Mouse (Mus musculus) urinary bladder, postnatal 36 days (tissue): ENCODE measurements at regions not wholly inside any gene's neighbourhood (a gene's known extent, or its start where the extent isn't known, plus 50 kb on each side); places are given as distances from the start of the nearest gene placed in this dataset.
A peak's percentile ranks its signal among the peaks of the same experiment; 100 is the strongest.

Experiments used
- DNase-seq, 2 experiments: peaks; one replicate each; pipeline ENCODE4 v3.0.0; 2022; ENCODE audit warnings: low spot score in 2 of 2, mixed read lengths in 1 of 2

DNA sequence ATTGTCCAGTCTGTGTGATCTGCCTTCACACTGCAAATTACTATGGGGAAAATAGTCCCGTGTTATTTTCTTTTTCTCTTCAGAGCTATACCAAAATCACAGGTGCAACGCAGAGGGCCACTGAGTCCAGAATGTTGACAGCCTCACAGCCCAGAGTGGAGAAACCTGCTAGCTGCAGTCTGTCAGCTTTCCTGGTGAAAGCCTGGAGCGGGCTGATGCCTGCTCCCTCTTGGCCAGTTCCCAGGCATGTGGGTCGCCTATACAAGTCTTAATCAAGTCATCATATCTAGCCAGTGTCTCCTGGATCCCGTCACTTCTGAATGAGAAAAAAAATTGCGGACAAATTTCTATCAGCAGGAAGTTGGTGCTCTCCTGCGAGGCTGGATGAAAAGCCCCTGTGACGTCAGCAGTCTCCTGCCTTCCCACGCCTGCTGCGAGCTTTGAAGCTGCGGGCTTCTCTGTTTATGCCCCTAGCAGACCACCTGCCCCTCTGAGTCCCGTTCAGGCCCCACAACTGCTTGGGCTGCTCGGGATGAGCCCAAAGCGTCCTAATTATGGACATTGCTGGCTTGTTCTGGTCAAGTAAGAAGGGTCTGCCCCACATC lies 227.1 kb upstream of the Hes1 start:
- DNase-seq = no peak

- DNase-seq = no peak
These were observed 226.3 kb upstream of the Hes1 start for GRCm38 (mm10) chr16:29837874-29838273.

GRCm38 (mm10) chr16:29838981-29839661 lies 225.1 kb upstream of the Hes1 start:
- peak in 1 of 2 experiments; percentile 48 for DNase-seq

DNA sequence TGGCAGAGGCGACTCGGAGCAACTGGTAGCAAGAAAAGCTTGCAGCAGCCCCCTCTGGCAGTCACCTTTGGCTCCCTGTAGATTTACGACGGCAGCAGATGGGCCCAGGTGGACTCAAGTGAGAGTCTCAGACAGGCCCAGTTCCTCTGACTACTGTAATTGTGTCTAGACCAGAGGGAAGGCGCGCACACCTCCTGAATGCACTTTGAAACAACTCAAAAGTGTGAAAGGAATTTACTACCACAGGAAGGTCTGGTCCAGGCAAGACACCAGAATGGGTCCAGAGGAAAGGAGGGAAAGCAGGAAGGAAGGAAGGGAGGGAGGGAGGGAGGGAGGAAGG lies 224.6 kb upstream of the Hes1 start:
- DNase-seq = no peak

- DNase-seq = no peak
These were observed 223.8 kb upstream of the Hes1 start for GRCm38 (mm10) chr16:29840412-29840811.

GRCm38 (mm10) chr16:29841132-29841531 lies 223.1 kb upstream of the Hes1 start:
- no peak for DNase-seq

DNA sequence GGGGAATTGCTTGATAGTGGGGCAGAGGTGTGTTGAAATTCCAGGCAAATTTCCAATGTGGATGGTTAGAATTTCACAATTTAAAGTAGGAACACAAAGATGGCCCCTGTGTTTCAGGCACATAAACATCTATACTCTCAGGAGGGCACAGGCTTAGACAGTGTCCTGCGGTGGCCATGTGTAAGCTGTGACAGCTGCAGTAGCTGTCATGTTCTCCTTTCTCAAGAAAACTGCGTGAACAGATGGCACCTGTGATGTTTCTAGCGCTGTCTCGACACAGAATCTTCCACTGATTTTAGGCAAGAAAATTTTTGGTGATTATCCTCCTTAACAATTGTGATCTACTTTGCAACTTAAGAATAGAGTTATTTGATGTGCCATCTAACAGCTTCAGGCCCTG lies 222.1 kb upstream of the Hes1 start:
- DNase-seq = no peak

DNA sequence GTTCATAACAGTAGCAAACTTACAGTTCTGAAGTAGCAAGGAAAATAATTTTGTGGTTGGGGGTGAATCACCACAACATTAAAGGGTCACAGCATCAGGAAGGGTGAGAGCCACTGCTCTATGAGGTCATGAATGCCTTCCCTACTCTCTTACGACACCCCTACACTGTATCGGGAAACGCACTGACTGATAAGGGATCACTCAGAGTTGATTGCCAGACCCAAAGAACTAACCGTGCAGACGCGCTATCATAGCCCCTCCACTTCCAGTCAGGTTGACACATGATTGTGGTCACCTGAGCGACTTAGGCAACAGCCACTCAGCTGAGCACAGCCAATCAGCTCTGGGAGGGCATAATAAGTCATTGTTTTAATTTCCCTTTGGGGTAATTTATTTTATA lies 220.7 kb upstream of the Hes1 start:
- DNase-seq = no peak

GRCm38 (mm10) chr16:29844706-29845596 lies 219.2 kb upstream of the Hes1 start:
- no peak for DNase-seq

GRCm38 (mm10) chr16:29845597-29845986 lies 218.6 kb upstream of the Hes1 start:
- no peak for DNase-seq

GRCm38 (mm10) chr16:29847059-29847458 lies 217.1 kb upstream of the Hes1 start:
- no peak for DNase-seq

DNA sequence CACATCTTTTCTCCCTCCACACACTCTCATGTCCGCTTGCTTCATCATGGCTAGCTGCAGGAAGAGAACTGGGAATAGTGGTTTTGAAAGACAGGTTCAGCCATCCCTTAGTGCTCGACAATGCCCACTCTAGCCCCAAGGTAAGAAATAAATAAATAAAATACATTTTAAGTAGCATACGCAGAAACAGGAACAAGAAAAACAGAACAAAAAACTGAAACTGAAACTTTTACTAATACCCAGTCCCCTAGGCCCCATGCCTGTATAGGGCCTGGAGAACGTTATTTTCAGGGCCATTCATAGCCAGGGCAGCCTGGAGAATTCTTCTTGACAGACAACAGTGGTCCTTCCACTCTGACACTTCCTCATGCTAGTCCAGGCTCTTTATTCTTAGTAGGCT lies 216.4 kb upstream of the Hes1 start:
- no peak for DNase-seq

DNA sequence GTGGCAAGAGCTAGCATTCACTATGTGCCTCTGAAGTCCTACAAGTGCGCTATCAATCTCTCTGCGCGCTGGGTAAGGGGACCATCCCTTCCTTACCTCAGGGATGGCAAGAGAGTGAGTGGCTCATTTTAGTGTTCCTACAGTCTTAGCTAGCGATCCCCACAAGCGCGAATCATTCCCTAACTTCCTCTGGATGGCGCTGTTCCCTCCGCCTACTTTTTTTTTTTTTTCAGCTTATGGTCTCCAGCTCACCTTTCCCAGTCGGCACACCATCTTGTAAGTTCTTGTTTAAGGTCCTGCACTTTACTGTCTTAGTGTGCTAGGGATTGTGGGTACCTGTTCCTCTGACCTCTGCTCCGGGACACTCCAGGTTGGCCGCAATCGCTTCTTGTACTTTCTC lies 215.7 kb upstream of the Hes1 start:
- DNase-seq = no peak

- peak; percentile 18 to 34 for DNase-seq
These were observed 214.7 kb upstream of the Hes1 start for GRCm38 (mm10) chr16:29849511-29849910.

DNA sequence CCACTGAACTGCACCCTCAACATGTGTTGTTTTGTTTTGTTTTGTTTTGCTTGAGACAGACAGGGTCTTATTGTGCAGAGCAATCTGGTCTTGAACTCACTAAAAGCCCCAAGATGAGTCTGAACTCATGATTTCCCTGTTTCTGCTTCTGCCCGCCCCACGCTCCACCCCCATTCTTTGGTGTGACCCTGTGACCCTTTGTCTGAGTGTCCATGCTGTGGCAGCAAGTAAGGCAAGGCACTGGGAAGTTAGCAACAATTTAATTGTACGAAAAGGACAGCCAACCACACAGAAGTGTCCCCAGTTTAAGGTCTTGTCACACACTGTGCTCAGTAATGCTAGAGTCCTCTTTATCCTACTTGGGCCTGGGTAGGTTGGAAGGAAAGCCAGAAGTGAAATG lies 213.6 kb upstream of the Hes1 start:
- DNase-seq = peak in 1 of 2 experiments; percentile 26

- no peak for DNase-seq
These were observed 212.4 kb upstream of the Hes1 start for GRCm38 (mm10) chr16:29851827-29852226.

DNA sequence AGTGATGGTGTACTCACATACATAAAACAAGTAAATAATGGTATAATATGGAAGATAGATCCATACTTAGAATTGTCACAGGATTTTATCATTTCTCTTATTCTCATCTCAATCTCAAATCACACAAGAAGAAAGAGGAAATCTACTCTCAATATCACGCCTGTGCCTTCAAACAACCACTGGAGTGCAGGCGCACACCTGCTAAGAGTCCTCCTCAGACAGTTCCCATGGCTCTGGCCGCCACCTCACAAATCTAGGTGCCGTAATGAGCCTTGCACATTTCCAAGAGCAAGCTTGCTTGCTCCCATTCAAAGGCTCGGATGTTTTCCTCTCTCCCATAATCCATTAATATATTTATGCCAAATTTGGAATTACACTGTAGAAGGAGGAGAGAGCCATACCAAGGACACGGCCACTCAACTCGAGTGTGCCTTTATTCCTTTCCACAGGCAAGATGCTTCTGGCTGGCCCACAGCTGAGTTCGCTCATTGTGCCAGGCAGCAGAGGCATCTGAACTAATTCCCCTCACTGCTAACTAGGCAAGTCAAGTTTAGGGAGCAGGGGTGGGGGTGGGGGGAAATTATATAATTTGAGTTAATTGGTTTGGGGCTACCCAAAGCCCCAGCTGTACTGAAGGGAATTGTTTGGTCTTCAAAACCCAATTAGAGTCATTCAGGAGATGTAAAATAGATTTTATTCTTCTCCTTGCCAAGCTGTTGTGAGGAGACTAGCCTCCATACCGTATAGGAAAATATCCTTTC lies 209.2 kb upstream of the Hes1 start:
- no peak for DNase-seq

GRCm38 (mm10) chr16:29856545-29856944 lies 207.6 kb upstream of the Hes1 start:
- DNase-seq = no peak

- DNase-seq = no peak
These were observed 205.5 kb upstream of the Hes1 start for GRCm38 (mm10) chr16:29858645-29859044.

- DNase-seq = no peak
These were observed 203.9 kb upstream of the Hes1 start for GRCm38 (mm10) chr16:29860306-29860705.

GRCm38 (mm10) chr16:29861056-29861455 lies 203.1 kb upstream of the Hes1 start:
- no peak for DNase-seq

DNA sequence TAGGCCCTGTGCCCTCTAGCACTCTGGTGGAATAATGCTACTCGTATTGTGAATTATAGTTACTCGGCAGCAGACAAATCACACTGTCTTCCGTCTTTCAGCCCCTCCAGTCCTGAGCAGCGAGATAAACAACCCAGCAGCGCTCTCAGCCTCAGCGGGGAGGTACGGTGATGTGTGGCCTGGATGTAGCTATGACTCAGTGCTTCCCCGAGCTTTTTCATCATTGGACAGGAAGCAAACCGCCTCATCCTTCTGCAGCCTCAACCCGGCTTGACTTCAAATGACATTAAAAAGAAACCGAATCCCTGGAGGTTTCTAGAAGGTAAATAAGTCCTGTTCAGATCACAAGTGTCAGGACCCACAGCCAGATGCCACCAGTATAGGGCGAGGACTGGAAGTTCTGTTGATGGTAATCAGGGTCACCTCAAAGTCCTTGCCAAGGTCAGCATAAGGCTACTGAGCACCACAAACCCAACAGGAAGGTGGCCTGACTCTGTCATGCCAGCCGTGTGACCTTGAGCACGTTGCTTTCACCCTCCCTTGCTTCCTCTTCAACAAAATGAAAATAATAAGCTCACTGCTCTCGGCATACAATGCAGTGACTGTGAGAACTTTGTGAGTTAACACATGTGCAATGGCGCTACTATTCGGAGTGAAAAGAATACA lies 199.0 kb upstream of the Hes1 start:
- no peak for DNase-seq
